Mouse (Mus musculus) brain, embryonic 18.5 days (tissue): Measurements from ENCODE around the gene Slc12a8.

Experiments used
- DNase-seq: peaks from one replicate; pipeline ENCODE4 v3.0.0-alpha.2; 2012; ENCODE audit warnings: low read depth, low spot score

The Slc12a8 gene

GRCm38 (mm10) chr16:33696811-33697575 is 179.9 kb downstream of the Slc12a8 start:
- no peak for DNase-seq

DNA sequence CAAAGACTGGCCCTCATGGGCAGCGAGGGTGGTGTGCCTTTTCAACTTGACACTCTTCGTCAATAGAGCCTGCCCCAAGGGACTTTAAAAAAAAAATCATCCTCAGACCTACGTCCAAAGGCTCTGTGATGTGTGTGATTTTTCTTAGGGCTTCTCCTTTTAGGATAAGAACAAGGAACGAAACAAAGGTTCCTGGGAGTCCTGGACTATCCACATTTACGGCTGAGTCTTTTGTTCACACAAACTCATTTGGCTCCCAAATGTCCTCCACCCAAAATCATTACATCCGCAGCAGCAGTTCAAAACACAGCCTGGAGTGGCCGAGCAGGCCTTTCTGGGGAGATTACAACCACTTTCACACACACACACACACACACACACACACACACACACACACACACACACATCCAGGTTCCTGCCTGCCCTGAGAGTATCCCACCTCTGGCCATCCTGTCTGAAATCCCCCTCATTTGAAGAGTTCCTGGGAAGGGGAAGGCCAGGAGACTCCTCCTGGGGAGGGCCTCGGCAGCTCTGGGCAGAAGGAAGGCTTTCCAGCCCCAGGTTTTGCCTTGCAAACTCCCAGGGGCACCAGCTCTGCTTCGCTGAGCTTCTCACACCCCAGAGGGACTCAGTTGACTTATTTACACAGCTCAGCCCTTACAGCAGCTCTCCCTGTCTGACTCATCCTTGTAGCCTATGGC is 180.6 kb downstream of the Slc12a8 start:
- no peak for DNase-seq

- no peak for DNase-seq
Measured at GRCm38 (mm10) chr16:33698277-33698790, 181.2 kb downstream of the Slc12a8 start.

DNA sequence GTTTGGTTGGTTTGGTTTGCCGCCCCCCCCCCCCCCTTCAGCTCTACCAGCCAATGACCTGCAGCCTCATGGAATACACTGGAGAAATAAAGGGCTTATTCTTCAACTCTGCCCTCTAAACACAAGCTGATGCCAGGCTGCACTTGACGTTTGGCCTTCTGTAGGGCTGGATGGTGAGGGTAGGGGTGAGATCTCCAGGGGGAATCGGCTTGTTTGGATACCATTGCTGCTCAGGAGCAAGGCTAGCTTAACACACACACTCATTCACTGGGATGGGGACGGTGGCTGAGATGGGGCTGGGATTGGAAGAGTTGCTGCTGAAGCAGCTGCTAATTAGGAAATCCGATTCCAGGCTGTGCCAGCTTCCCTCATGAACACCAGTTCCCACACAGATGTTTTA is 183.5 kb downstream of the Slc12a8 start:
- DNase-seq: no peak

- no peak for DNase-seq
Measured at GRCm38 (mm10) chr16:33701872-33702271, 184.7 kb downstream of the Slc12a8 start.

GRCm38 (mm10) chr16:33704289-33704688 is 187.2 kb downstream of the Slc12a8 start:
- DNase-seq: no peak

DNA sequence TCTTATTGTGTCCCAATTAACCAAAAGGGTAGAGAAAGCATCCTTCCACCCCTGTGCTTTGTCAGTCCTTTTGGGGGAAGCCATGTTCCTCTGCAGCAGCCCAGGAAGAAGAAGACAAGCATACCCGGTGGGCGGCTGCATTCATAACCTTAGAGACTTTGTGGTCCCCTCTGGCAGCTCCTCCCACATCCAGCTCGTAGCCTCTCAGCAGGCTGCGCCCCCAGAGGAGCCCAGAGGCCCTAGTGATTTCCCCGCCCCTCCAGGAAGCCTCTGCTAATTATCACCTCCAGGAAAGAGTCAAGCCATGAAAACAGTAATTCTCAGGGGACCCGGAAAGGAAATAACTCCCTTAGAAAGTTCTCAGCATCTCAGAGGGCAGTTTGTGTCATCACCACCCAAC is 188.1 kb downstream of the Slc12a8 start:
- DNase-seq: no peak

DNA sequence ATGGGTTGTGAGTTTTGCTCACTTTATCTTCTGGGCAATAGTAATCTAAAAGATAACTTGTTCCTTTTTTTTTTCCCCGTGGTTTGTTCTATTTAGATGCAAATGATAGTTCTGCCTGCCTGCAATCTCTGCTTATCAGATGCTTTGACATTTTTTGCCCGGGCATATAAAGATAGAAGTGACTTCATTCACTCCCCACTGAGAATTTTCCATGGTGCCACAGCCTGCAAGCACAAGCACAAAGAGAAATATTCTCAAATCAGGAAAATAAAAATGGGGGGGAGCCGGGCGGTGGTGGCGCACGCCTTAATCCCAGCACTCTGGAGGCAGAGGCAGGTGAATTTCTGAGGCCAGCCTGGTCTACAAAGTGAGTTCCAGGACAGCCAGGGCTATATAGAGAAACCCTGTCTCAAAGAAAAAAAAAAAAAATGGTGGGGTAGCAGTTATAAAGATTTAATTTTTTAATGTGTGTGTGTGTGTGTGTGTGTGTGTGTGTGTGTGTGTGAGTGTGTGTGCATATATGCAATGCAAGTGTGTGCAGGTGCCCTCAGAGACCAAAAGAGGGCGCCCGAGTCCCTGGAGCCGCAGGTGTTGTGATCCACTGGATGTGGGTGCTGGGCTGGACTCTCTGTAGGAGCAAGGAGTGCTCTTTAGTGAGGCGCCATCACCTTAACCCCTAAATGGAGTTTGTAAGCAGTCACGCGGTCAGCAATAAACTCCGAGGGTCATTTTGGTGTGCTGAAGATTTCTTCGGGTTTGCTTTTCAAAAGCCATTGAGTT is 189.2 kb downstream of the Slc12a8 start:
- no peak for DNase-seq

GRCm38 (mm10) chr16:33708031-33708430 is 190.9 kb downstream of the Slc12a8 start:
- no peak for DNase-seq

DNA sequence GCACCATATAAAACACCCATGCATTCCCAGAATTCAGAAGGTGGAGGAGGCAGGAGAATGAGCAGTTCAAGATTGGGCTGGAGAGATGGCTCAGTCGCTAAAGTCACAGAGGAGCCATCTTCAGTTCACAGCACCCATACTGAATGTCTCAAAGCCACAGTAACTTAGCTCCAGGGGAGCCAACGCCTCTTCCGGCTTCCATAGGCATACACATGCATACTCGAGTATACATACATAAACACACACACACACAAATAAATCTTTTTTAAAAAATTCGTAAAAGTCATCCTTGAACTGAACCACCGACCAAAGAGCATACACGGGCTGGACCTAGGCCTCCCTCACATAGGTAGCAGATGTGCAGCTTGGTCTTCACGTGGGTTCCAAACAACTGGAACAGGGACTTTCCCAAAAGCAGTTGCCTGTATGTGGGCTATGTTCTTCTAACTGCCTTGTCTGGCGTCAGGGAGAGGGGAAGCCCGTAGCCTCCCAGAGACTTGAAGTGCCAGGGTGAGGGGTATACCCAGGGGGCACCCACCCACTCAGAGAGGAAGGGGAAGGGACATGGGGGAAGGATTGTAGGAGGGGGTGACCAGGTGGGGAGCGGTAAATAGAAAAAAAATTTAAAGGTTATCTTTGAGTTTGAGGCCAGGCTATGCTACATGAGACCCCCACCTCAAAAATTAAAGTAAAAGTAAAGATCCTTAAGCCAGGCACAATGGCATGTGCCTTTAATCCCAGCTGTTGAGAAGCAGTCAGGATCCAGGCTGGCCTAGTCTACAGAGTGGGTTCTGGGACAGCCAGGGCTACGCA is 191.7 kb downstream of the Slc12a8 start:
- DNase-seq: no peak
